In the genomic region with DNA sequence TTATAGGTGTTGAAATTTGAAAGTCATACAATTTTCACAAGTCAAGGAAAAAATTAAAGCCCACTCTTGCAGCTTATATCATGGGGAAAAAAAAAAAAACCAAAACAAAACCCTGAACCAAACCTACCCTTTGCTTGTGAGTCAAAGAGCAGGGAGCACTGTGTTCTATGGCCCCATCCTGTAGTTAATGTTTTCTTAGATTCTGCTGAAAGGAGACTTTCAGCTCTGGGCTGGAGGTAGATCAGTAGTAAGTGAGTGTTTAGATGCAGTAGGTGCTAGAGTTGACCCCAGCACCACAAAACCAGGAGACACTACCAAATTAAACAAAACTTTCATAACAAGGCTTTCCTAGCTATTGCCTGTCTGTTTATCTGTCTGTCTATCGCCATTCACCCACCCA, we compare ENCODE assay signal across 20 mouse cellular contexts.
A peak's percentile ranks its signal among the peaks of the same experiment; 100 is the strongest.
DNase-seq lines count a peak whose midpoint lies in the region; ATAC-seq lines count a peak whose summit lies in the region.
"Had no signal": no experiment of that assay in that cellular context is flagged by ENCODE, and none has a peak within 500 bp of the region (broad histone marks: within the 10 kb centered on the region; RNA-seq: fewer than 3 reads in every experiment).

No protein-coding gene starts in this region.

- H3K4me1 ChIP-seq in hindbrain, embryonic 13.5 days (replicated peaks): peaks cover 44% of the 10 kb centered on the region
- H3K4me1 ChIP-seq in hindbrain, embryonic 10.5 days (replicated peaks): peaks cover 14% of the 10 kb centered on the region
- peaks cover 18% of the 10 kb centered on the region for H3K4me1 ChIP-seq in midbrain, embryonic 12.5 days
- H3K4me1 ChIP-seq in midbrain, embryonic 13.5 days (replicated peaks): peaks cover 37% of the 10 kb centered on the region
- H3K4me1 ChIP-seq in liver, embryonic 13.5 days (replicated peaks): peaks cover 29% of the 10 kb centered on the region
- H3K4me1 ChIP-seq: limb, embryonic 12.5 days had no signal

- H3K36me3 ChIP-seq in hindbrain, embryonic 13.5 days: no peaks in the 10 kb centered on the region; the same call in 1 of the 2 replicates
- peaks cover 36% of the 10 kb centered on the region for H3K36me3 ChIP-seq in hindbrain, embryonic 10.5 days
- peaks cover 3% of the 10 kb centered on the region for H3K36me3 ChIP-seq in midbrain, embryonic 12.5 days
- H3K36me3 ChIP-seq in midbrain, embryonic 13.5 days: peaks cover 2% of the 10 kb centered on the region; the same call in 1 of the 2 replicates
- peaks cover 11% of the 10 kb centered on the region for H3K36me3 ChIP-seq in liver, embryonic 13.5 days

- H3K4me2 ChIP-seq in hindbrain, embryonic 13.5 days: no peak overlapping the region
- no peak overlapping the region for H3K4me2 ChIP-seq in midbrain, embryonic 12.5 days (replicated peaks)
- H3K4me2 ChIP-seq in midbrain, embryonic 13.5 days (replicated peaks): no peak overlapping the region
- peak overlapping the region; percentile 23 for H3K4me2 ChIP-seq in liver, embryonic 13.5 days
- H3K4me2 ChIP-seq: heart, embryonic 13.5 days; limb, embryonic 12.5 days had no signal

- H3K27ac ChIP-seq in hindbrain, embryonic 13.5 days: 0 out of 2 replicates have a peak overlapping the region, but pooled peaks have one; percentile 35
- H3K27ac ChIP-seq in hindbrain, embryonic 10.5 days: no peak overlapping the region
- H3K27ac ChIP-seq in midbrain, embryonic 12.5 days (replicated peaks): 0 out of 2 replicates have a peak overlapping the region, but pooled peaks have one; percentile 12
- H3K27ac ChIP-seq in midbrain, embryonic 13.5 days: no peak overlapping the region
- peak overlapping the region; percentile 68 for H3K27ac ChIP-seq in liver, embryonic 13.5 days
- H3K27ac ChIP-seq: embryonic facial prominence, embryonic 10.5 days; gastrocnemius, adult 2 months; heart, embryonic 13.5 days; limb, embryonic 12.5 days had no signal

- no peak for DNase-seq in hindbrain, embryonic 10.5 days (ENCODE audit: low spot score)
- no peak for DNase-seq in liver, embryonic 13.5 days
- peak; percentile 57 for DNase-seq in yolk sac, embryonic 10.5 days (ENCODE audit: low spot score)
- no peak for DNase-seq in urinary bladder, postnatal 36 days (ENCODE audit: low spot score in 2 of 2)
- no peak for DNase-seq in gastrocnemius, postnatal 4 days (ENCODE audit: low spot score in 2 of 2)
- DNase-seq: adrenal gland, adult 2 months; cerebellum, adult 9-10 months; gastrocnemius, adult 2 months; heart, adult 18-20 months; heart, postnatal 36 days; midbrain, embryonic 14.5 days; right cerebral cortex, adult 18-20 months; thymus, postnatal 36 days had no signal

- no peak for ATAC-seq in hindbrain, embryonic 13.5 days (ENCODE audit: low FRiP score)
- ATAC-seq in midbrain, embryonic 12.5 days (ENCODE audit: low FRiP score, low read depth): no peak
- no peak for ATAC-seq in midbrain, embryonic 13.5 days
- no peak for ATAC-seq in liver, embryonic 13.5 days (ENCODE audit: low read depth)
- ATAC-seq: hindbrain, embryonic 16.5 days had no signal

- H3K27me3 ChIP-seq in hindbrain, embryonic 13.5 days: no peaks in the 10 kb centered on the region
- H3K27me3 ChIP-seq in hindbrain, embryonic 10.5 days (ENCODE audit: insufficient read depth, poor library complexity, severe bottlenecking): no peaks in the 10 kb centered on the region
- no peaks in the 10 kb centered on the region for H3K27me3 ChIP-seq in midbrain, embryonic 12.5 days
- H3K27me3 ChIP-seq in midbrain, embryonic 13.5 days: no peaks in the 10 kb centered on the region
- H3K27me3 ChIP-seq in liver, embryonic 13.5 days: no peaks in the 10 kb centered on the region
- H3K27me3 ChIP-seq: heart, embryonic 13.5 days; limb, embryonic 12.5 days had no signal

- no peak overlapping the region for H3K4me3 ChIP-seq in hindbrain, embryonic 13.5 days
- no peak overlapping the region for H3K4me3 ChIP-seq in hindbrain, embryonic 10.5 days
- no peak overlapping the region for H3K4me3 ChIP-seq in midbrain, embryonic 12.5 days
- H3K4me3 ChIP-seq in midbrain, embryonic 13.5 days (replicated peaks): no peak overlapping the region
- H3K4me3 ChIP-seq in liver, embryonic 13.5 days (replicated peaks): no peak overlapping the region
- H3K4me3 ChIP-seq: embryonic facial prominence, embryonic 10.5 days; gastrocnemius, adult 2 months; heart, embryonic 13.5 days; limb, embryonic 12.5 days had no signal

- no peak overlapping the region for H3K9ac ChIP-seq in hindbrain, embryonic 13.5 days
- no peak overlapping the region for H3K9ac ChIP-seq in midbrain, embryonic 12.5 days (replicated peaks)
- H3K9ac ChIP-seq in midbrain, embryonic 13.5 days (replicated peaks): no peak overlapping the region
- no peak overlapping the region for H3K9ac ChIP-seq in liver, embryonic 13.5 days
- H3K9ac ChIP-seq: heart, embryonic 13.5 days; limb, embryonic 12.5 days had no signal

- H3K9me3 ChIP-seq in hindbrain, embryonic 13.5 days: no peaks in the 10 kb centered on the region
- no peaks in the 10 kb centered on the region for H3K9me3 ChIP-seq in hindbrain, embryonic 10.5 days
- no peaks in the 10 kb centered on the region for H3K9me3 ChIP-seq in midbrain, embryonic 12.5 days
- H3K9me3 ChIP-seq in midbrain, embryonic 13.5 days: no peaks in the 10 kb centered on the region
- H3K9me3 ChIP-seq in liver, embryonic 13.5 days (replicated peaks): no peaks in the 10 kb centered on the region
- H3K9me3 ChIP-seq: embryonic facial prominence, embryonic 10.5 days; heart, embryonic 13.5 days; limb, embryonic 12.5 days had no signal

- 88% methylated on average over 1 of the region's 1 CpGs for WGBS in hindbrain, embryonic 13.5 days
- 87% methylated on average over 1 of the region's 1 CpGs for WGBS in hindbrain, embryonic 10.5 days
- 96% methylated on average over 1 of the region's 1 CpGs for WGBS in midbrain, embryonic 12.5 days
- 94% methylated on average over 1 of the region's 1 CpGs for WGBS in midbrain, embryonic 13.5 days
- WGBS in liver, embryonic 13.5 days (ENCODE audit: insufficient replicate concordance): 64% methylated on average over 1 of the region's 1 CpGs

Comparison
In these comparisons a context has a peak if more than half of its experiments do, and no peak if none do; other contexts are left out.
1. H3K27ac ChIP-seq: peak in hindbrain, embryonic 13.5 days (single experiment), midbrain, embryonic 12.5 days (single experiment) and liver, embryonic 13.5 days (single experiment); none in hindbrain, embryonic 10.5 days (single experiment) and midbrain, embryonic 13.5 days (single experiment).